ENCODE assay signal across 19 mouse cellular contexts in the genomic region with DNA sequence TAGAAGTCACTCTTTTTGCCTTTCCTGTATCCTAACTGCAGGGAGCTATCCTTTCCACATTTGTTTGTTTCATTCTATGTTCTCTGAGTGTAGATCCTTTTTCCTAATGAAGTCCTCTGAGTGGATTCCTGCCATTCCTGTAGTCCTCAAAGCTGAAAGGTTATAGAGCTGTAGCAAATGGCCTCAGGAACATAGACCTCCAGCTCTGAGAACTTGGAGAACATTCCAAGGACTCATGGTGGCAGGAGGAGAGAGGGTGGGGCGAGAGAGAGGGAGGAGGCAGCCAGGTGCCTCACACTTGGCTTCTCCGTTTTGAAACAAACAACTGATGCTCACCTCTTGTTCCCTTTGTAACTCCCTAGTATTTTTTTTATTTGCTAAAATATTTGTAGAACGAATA. TPM values are rescaled to one million over a fixed set of nuclear protein-coding genes. Genes with fewer than 3 reads are reported as not detected.
A peak's percentile ranks its signal among the peaks of the same experiment; 100 is the strongest.
DNase-seq lines count a peak whose midpoint lies in the region; ATAC-seq and TF ChIP-seq lines count a peak whose summit lies in the region.
"Had no signal": no experiment of that assay in that cellular context is flagged by ENCODE, and none has a peak within 500 bp of the region (broad histone marks: within the 10 kb centered on the region; RNA-seq: fewer than 3 reads in every experiment).

No protein-coding gene starts in this region.

- H3K27me3 ChIP-seq in midbrain, postnatal 0 days (ENCODE audit: insufficient read depth, low read length) = no peaks in the 10 kb centered on the region
- H3K27me3 ChIP-seq: embryonic facial prominence, embryonic 12.5 days; forebrain, embryonic 13.5 days; heart, embryonic 12.5 days; hindbrain, embryonic 15.5 days had no signal

- DNase-seq in gastrocnemius, adult 2 months = no peak
- no peak for DNase-seq in gastrocnemius, postnatal 36 days
- DNase-seq in layer of hippocampus, adult 2 months (ENCODE audit: low spot score in 2 of 2) = no peak
- no peak for DNase-seq in layer of hippocampus, adult 9-11 months
- DNase-seq in lung, postnatal 10 days = peak; percentile 6
- DNase-seq in cerebellum, postnatal 36 days = no peak
- DNase-seq in midbrain, postnatal 0 days (ENCODE audit: low spot score) = no peak
- DNase-seq: adrenal gland, adult 8-10 months; adrenal gland, postnatal 36 days; B cell, adult 2 months; forebrain, postnatal 0 days; heart, adult 18-20 months; heart, postnatal 36 days had no signal

- no peak overlapping the region for H3K4me2 ChIP-seq in midbrain, postnatal 0 days (ENCODE audit: low read depth, low read length, poor library complexity, severe bottlenecking)
- H3K4me2 ChIP-seq: embryonic facial prominence, embryonic 12.5 days; forebrain, embryonic 13.5 days; heart, embryonic 12.5 days; hindbrain, embryonic 15.5 days had no signal

- WGBS in midbrain, postnatal 0 days = 81% methylated on average over 3 of the region's 3 CpGs

- ATAC-seq in midbrain, postnatal 0 days (ENCODE audit: low FRiP score) = no peak
- ATAC-seq: CD4-positive, CD25-positive, alpha-beta regulatory T cell, adult 4 months; forebrain, embryonic 13.5 days had no signal

- no peak for TF ChIP-seq CTCF in gastrocnemius, adult 2 months (IDR thresholded peaks at IDR 0.05)
- no peak for TF ChIP-seq CTCF in layer of hippocampus, adult 2 months (conservative IDR thresholded peaks at IDR 0.05)
- TF ChIP-seq CTCF in midbrain, postnatal 0 days (IDR thresholded peaks at IDR 0.05) = no peak

- H3K9me3 ChIP-seq in midbrain, postnatal 0 days (ENCODE audit: low read length) = no peaks in the 10 kb centered on the region
- H3K9me3 ChIP-seq: embryonic facial prominence, embryonic 12.5 days; forebrain, embryonic 13.5 days; G1E; heart, embryonic 12.5 days; hindbrain, embryonic 15.5 days had no signal

- intact Hi-C loops in gastrocnemius, adult 2 months (cut with DNase I) = no loop called here
- intact Hi-C loops in gastrocnemius, postnatal 36 days (cut with DNase I) = no loop called here

- peak overlapping the region; percentile 17; the same call in 1 of the 2 replicates for H3K27ac ChIP-seq in gastrocnemius, adult 2 months
- H3K27ac ChIP-seq in layer of hippocampus, adult 2 months = peak overlapping the region; percentile 65
- H3K27ac ChIP-seq in midbrain, postnatal 0 days (ENCODE audit: low read depth, low read length) = no peak overlapping the region
- H3K27ac ChIP-seq: embryonic facial prominence, embryonic 12.5 days; forebrain, embryonic 13.5 days; hindbrain, embryonic 15.5 days had no signal

- no peak overlapping the region for H3K4me3 ChIP-seq in gastrocnemius, adult 2 months
- no peak overlapping the region for H3K4me3 ChIP-seq in layer of hippocampus, adult 2 months
- no peak overlapping the region for H3K4me3 ChIP-seq in midbrain, postnatal 0 days (ENCODE audit: low read depth, low read length)
- H3K4me3 ChIP-seq: embryonic facial prominence, embryonic 12.5 days; forebrain, embryonic 13.5 days; heart, embryonic 12.5 days; hindbrain, embryonic 15.5 days had no signal

- peaks cover 3% of the 10 kb centered on the region for H3K36me3 ChIP-seq in midbrain, postnatal 0 days (ENCODE audit: insufficient read depth, low read length)
- H3K36me3 ChIP-seq: embryonic facial prominence, embryonic 12.5 days; G1E had no signal

- no peak overlapping the region for H3K9ac ChIP-seq in midbrain, postnatal 0 days (replicated peaks; ENCODE audit: low read length, poor library complexity, severe bottlenecking)
- H3K9ac ChIP-seq: embryonic facial prominence, embryonic 12.5 days; forebrain, embryonic 13.5 days; forebrain, postnatal 0 days; heart, embryonic 12.5 days; hindbrain, embryonic 15.5 days had no signal

- H3K4me1 ChIP-seq in midbrain, postnatal 0 days (ENCODE audit: insufficient read depth, low read length) = no peaks in the 10 kb centered on the region; the same call in none of the 2 replicates
- H3K4me1 ChIP-seq: embryonic facial prominence, embryonic 12.5 days had no signal

RNA-seq across cellular contexts. Expression of gene Vldlr, which starts 10.3 kb away (rescaled TPM):
- total RNA-seq in gastrocnemius, adult 2 months (2021) = 10 to 100 TPM; 64.1 to 99.2 TPM
- 10 to 100 TPM; 55.6 to 58.2 TPM for total RNA-seq in gastrocnemius, postnatal 36 days (2021)
- total RNA-seq in layer of hippocampus, adult 2 months (2021) = 10 to 100 TPM; 47.5 to 50.8 TPM
- 49.0 and 54.3 TPM in 2 replicates for total RNA-seq in midbrain, postnatal 0 days (2014; rRNA removed)
- 35.9 and 37.9 TPM in 2 replicates for polyA plus RNA-seq in midbrain, postnatal 0 days (2015; fragmentation: Nextera tagmentation; extraction: Ambion mirVana)
- polyA plus RNA-seq: CD4-positive, CD25-positive, alpha-beta regulatory T cell, adult 4 months; G1E had no signal
